Mouse (Mus musculus) cerebellum, adult (tissue): Measurements from ENCODE around the gene Csnk1g2.
"Not testable (repeated sequence)": the region's sequence is repeated elsewhere in the genome, so short reads cannot be mapped to it uniquely, and the experiment has no call there.

Experiments
- ATAC-seq: cut with Nextera tagmentation; 2 replicates; pipeline ENCODE4 v1.9.2; 2017; ENCODE audit warnings: mild to moderate bottlenecking, moderate library complexity, mixed read lengths; ENCODE audit not compliant: insufficient number of reproducible peaks, low FRiP score, low TSS enrichment

Csnk1g2 gene

DNA sequence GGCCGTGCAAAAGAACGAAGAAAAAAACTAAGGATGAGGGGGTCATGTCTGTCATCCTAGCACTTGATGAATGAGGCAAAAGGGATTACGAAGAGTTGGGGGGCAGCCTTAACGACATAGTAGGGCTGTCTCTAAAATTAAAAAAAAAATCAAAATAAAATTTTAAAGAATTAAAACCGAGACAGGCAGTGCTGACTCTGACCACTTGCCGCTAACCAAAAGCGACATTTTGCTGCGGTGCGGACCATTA is 1.0 kb upstream of the Csnk1g2 start:
- ATAC-seq = no peak

DNA sequence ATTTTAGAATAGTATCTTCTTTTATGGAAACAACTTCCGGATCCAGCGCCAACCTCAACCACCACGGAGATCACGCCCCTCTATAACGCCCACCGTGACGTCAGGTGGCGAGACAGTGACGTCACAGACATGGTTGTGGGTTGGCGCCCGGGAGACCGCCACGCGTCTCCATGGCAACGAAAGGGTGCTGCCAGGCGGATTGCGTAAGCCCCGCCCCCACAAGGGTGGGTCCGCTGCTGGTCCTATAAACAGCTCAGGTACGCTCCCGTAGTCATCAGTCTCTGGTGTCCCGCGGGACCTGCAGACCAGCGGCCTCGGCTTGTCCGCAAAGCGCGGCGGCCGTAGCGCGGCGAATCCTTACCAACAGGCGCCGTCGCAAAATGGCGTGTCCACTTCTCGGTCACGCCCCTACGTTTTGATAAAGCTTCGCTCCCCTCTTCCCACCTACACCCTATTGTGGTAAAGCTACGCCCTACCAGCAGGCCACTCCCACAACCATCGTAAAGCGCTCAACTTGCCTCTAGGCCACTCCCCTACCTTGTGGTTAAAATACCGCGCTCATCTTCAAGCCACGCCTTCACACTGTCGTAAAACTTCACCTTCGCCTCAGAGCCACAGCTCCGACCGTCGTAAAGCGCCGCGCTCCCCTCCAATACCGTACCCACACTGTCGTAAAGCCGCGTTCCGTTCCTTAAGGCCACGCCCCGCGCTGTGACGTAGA is 538 bp upstream of the Csnk1g2 start:
- ATAC-seq = peak; percentile 85

DNA sequence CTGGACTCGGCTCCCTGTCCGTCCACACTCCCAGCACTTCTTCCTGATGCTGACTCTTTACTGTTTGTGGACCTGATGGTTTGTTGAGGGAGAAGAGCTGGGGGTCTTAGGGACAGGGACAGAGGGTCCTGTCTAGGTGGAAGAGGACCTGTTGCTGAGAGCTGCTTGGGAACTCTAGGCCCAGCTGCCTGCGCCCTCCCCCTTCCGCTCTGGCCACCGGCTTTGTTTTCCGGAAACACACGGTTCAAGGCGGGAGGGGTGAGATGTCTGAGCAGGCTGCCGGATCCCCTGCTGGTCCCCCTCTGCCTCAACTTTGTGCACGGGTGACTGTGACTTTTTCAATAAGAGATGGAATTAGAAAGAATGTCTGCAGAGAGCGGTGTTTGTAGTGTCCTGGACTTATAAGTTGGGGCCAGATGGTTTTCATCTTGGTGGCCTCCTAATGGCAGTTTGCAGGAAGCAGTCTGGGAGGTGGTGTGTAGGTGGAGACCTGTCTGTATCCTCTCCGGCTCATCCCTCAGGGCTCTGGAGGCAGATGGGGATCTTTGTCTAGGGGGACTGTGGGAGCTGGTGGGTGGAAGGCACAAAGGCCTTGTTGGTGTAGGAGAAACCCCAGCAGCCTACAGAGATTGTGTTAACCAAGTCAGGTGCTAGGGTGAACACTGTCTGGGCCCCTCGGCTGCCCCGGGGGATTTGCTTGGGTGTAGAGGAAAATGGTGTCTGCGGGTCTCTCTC is 986 bp downstream of the Csnk1g2 start:
- no peak for ATAC-seq

DNA sequence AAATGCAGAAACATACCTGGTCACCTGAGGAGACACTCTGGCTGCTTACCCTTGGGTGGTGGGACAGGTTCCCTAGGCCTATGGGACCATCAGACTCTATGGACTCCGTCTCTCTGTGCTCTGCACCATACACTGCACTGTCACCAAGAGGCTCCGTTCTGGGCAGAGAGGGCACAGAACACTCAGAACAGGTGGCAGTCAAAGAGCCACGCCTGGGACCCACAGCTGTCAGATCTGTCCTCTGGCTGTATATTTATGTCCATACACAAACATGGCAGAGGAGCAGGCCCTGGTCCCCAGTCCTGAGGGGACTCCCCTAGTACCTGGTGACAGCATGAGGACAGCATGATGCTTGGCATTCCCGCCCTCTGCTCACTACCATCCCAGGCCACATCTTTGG is 3.1 kb downstream of the Csnk1g2 start:
- no peak for ATAC-seq

DNA sequence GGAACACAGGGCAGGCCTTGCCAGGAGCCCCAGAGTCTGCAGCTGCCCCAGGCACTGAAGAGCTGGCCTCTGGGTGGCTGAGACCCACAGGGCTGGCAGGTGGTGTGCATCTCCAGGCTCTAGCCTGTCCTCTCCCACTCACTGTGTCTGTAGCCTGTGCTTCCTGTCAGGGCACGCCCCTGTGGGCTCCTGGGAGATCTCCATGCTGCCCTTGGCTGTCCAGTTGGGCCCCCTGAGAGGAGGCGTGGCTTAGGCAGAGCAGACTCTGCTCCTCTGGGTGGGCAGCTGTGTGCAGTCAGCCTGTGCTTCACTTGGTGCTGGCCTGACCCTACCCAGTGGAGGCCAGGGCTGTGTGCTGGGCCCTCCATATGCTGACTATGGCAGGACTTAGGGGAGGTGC is 5.0 kb downstream of the Csnk1g2 start:
- ATAC-seq = no peak

DNA sequence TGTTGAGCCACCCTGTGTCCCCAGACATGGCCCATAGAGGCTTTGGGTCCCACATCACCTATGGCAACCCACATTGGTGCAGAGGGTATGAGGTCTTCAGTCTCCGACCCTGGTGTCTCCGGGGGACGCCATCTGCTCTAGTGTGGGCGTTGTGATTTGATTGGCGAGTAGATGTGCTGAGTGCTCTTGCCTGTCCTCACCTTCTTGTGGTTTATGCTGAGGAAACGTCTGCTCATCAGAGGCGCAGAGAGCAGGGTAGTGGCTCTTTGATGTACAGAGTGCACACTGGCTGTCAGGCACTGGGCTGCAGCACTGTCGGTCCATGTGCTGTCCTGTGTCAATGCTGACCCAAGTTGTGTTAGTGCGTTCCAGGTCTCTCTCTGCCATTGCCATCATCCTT is 6.3 kb downstream of the Csnk1g2 start:
- no peak for ATAC-seq

DNA sequence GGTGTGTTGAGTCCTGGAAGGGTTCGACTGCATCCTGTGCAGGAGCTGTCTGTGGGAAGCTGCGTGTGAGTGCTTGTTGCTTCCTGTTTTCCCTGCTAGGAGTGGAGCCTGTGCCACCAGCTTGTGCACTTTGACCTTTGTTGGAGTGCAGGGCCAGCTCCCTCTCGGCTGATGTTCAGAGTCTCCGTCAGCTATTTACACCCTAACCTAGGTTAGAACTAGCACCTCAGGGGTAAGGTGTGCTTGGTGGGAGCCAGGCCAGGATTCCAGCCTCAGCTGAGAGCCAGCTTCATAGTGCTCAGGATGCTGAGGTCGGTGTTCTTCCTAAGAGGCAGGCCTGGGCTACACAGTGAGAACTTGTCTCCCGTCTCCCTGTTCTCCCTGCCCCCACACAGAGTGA is 12.7 kb downstream of the Csnk1g2 start:
- no peak for ATAC-seq

DNA sequence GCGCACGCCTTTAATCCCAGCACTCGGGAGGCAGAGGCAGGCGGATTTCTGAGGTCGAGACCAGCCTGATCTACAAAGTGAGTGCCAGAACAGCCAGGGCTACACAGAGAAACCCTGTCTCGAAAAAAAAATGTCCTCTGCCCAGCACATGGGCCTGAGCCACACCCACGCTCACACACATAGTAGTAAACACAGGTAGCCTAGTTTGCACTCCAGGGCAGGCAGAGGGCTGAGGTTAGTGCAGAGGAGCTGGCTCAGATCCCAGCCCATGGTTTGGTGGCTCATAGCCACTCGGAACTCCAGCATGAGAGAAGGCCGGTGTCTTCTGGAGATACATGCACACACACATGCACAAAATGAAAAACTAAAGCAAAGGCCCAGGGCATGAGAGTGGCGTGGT is 24.3 kb downstream of the Csnk1g2 start:
- no peak for ATAC-seq

DNA sequence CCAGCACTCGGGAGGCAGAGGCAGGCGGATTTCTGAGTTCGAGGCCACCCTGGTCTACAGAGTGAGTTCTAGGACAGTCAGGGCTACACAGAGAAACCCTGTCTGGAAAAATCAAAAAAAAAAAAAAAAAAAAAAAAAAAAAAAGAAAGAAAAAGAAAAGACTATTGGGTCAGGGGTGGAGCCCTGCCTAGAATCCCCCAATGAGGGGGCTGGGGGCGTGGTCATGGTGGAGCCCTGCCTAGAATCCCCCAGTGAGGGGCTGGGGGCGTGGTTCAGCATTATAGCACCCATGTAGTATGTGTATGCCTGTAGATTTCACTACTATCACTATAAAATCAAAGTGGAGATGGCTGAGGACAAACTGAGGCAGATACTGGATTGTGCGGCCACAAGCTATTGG is 27.3 kb downstream of the Csnk1g2 start:
- not testable (repeated sequence) for ATAC-seq

DNA sequence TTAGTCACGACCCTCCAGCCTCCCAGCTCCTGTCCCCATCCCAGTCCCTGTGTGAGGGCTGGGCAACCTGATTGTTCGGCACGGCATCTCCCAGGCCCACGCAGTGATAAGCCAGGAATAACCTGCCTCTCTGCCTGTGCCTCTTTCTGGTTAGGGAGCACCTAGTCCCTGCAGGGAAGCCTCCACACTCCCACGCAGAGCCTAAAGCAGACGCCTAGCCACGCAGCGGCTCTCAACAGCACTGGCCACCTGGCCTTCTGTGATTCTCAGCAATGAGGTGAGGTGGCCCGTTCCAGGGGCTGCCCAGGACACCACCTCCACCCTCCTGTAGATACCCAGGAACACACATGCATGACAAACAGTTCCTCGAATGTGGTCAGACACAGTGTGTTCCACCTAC is 27.8 kb downstream of the Csnk1g2 start:
- ATAC-seq = no peak

DNA sequence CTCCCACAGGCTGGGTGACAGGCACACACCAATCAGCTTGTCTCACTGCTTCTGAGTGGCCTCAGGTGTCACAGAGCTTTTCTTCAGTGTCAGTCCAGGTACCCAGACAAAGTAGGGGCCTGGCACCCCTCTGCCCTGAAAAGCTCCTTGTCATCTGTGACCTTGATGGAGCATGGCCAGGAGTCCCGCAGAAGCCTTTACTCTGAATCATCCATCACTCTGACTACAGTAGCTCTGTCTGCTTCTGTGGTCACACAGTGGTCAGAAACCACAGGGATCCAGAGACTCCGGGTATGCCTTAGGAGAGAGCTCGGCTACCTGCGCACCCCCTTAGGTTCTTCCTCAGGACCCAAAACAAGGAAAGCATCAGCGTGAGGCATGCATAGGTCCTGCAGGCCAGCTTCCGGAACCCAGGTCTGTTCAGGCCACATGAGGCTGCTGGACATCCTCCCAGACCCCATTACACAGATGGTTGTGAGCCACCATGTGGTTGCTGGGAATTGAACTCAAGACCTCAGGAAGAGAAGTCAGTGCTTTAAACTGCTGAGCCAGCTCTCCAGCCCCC is 30.6 kb downstream of the Csnk1g2 start:
- no peak for ATAC-seq

DNA sequence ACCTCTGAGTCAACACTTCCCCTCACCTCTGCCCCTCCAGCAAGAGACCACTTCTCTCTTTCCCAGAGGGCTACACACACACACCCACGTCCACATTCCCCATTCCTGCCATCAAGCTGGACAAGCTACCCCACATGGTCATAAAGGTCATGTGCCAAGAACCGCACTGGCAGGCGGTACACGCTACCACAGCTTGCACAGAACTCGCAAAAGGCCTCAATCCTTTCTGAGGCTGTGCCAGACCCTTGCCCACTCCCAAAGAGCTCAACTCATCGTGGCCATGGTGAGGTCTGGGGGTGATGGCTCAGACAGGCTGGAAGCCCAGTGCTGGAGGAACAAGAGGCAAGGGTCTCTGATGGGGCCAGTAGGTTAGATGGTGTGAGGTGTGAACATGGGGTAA is 32.2 kb downstream of the Csnk1g2 start:
- no peak for ATAC-seq

DNA sequence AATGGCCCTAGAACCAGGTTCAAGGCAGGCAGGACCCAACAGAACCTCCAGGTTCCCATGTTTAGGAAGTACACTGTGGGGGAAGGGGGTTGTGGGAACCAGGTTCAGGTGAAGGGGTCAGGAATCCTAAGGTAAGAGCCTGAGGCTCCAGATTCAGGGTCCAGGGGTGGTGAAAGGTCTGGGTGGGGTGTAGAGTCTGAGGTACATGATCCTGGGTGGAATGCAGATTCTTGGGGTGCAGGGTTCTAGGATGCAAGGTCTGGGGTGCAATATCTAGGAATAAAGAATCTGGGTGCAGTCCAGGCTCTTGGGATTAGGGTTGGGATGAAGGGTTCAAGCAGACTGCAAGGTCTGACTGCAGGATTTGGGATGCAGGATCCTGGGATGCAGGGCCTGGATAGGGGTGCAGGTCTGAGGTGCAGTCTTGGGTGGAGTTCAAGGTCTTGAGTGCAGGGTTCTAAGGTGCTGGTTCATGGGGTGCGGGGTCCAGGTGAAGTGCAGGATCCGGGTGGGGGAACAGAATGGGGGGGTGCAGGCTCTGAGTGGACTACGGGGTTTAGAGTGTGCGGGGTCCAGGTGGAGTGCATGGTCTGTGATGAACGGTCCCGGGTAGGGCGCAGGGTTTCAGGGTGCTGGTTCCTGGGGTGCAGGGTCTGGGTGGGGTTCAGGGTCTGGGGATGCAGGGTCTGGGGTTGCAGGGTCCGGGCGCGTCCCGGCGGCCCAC is 32.9 kb downstream of the Csnk1g2 start:
- ATAC-seq = peak; percentile 12; the same call in 1 of the 2 replicates

DNA sequence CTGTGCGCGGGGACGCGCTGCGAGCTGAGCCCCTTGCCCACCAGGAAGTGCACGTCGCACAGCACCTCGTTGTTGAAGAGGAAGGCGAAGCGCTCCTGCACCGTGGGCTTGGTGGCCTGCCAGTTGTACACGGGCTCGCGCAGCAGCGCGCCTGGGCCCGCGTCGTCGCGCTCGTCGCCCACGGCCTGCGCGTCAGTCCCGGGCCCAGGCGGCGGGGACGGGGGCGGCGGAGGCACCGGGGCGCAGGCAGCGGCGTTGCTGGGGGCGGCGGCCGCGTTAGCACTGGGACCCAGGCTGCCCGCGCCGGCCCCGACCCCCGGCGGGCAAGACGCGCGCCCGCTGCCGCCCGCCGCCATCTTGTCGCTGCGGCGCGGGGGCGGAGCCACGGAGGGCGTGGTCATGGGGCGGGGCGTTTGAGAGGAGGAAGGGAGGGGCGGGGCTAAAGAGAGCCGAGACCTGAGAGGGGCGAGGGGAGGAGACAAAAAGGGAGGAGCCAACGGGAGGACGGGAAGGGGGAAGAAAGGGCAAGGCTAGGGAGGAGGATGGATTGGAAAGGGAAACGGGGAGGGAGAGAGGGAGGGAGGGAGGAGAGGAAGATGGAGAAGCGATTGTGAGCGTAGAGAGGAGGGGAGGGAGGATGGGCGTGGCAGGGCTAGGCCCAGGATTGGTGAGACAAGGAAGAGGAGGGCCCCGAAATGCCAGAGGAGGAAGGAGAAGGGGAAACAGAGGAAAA is 33.7 kb downstream of the Csnk1g2 start:
- ATAC-seq = peak; percentile 71

DNA sequence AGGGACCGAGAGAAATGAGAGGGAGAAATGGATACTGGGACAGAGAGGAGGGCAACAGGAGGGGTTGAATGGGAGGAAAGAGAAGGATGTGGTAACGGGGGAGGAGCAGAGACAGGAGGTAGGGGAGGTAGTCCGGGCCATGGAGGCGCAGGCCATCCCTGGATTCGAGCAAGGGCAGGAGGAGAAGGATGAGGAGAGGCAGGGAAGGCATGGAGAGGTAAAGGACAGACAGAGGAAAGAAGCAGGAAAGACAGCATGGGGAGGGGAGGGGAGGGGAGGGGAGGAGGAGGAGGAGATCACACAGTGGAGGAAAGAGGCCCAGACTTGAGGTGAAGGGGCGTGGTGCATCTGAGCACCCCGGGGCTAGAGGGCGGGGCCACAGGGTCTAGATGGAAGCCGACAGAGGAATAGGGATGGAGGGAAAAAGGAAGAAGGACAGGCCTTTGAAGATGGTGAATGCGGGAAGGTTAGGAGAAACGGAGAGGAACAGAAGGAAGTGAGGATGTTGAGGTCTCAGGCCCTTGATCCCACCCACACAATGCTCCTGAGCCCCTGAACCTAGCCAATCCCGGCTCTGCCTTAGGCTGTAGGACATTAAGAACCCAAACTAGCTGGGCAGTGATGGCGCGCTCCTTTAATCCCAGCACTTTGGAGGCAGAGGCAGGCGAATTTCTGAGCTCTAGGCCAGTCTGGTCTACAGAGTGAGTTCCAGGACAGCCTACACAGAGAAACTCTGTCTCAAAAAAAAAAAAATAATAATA is 34.4 kb downstream of the Csnk1g2 start, which contains the start of gene Btbd2:
Gene Btbd2, minus strand, starts transcription at position 209 of the 761 bp plus-strand sequence.
- ATAC-seq = peak; percentile 22; the same call in 1 of the 2 replicates

DNA sequence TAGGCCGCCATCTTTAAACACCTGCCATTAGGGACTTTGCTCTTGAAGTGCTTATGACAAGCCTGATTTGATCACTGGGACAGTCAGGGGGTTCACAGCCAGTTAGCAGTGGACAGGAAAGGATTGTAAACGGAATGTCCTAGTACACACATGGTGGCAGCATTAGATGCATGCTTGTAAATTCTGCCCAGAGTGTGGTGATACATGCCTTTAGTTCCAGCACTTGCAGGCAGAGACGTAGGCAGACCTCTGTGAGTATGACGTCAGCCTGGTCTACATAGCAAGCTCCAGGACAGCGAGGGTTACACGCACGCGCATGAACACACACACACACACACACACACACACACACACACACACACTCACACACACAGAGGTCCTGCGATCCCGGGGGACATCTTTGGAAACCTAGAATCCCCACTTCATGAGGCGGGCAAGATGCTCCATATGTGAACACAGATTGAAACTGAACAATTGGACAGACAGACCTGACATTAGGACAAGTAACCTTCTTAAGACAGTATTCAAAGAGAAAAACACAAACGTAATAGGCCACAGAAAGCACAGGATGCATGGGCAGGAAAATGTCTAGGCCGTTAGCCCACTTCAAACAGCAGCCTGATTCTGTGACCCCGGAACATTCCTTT is 35.7 kb downstream of the Csnk1g2 start:
- ATAC-seq = no peak

DNA sequence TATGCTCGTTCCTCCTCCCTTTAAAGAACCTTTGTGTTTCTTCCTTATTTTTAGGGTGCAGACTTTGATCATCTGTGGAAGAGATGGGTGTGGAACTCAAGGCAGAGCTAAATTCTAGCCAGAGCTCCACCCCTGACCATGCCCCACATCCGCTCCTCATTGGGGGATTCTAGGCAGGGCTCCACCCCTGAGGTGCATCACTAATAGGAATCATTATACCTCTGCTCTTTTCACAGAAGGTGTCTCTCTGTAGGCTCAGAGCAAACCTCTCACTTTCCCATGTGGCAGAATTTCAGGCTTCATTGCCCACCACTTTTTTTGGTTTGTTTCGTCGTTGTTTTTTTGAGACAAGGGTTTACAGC is 36.2 kb downstream of the Csnk1g2 start:
- ATAC-seq = no peak

DNA sequence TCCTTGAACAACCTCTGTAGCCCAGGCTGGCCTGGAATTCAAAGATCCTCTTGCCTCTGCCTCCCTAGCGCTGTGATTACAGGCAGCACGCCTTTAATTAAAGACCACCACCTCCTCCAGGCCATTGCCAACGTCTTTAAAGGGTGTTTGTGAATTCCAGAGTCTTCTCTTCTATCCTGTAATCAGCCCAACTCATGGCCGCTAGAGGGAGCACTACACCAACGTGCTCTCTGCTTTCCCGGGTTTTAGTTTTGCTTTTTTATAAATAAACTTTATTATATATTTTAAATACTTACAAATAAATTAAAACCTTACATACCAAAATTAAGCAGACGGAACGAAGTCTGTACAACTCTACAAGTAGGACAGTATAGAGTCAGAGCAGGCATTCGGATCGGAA is 36.6 kb downstream of the Csnk1g2 start:
- no peak for ATAC-seq

DNA sequence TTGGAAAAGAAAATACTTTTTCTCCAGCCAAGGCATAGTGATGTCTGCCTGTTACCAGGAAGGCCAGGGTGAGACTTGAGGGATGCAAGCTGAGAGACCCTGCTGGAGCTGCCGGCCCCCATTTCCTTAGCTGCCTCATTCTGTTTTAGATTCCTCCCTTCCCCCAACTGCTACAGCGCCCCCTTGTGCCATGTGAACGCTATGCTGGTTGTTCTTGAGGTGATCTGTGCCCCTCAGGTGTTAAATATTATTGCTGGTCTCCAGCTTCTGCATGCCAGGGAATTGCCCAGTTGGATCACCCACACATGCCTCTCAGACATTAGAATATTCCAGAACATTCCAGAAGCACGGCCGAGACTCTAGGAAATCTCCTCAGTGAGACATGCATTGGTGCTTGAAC is 38.5 kb downstream of the Csnk1g2 start:
- no peak for ATAC-seq
